Mouse (Mus musculus): ENCODE measurements around the gene Sult2b1. TPM values are rescaled to one million over a fixed set of nuclear protein-coding genes. Genes with fewer than 3 reads are reported as not detected.

Gene Sult2b1
- polyA plus RNA-seq, 1 experiment from 2014 or later = 0.70 TPM

- Histone ChIP-seq H3K27ac (ENCODE audit: low read depth, low read length) (no peak overlapping the region), H3K9me3 (ENCODE audit: control insufficient read depth, low read length) (no peaks in the 10 kb centered on the region), H3K36me3 (ENCODE audit: control insufficient read depth, insufficient read depth, low read length) (no peaks in the 10 kb centered on the region), H3K4me3 (ENCODE audit: low read depth, low read length) (peak overlapping the region; percentile 54), H3K4me2 (peak overlapping the region; percentile 92), H3K9ac (ENCODE audit: low read depth, low read length) (peak overlapping the region; percentile 35), H3K4me1 (replicated peaks; ENCODE audit: control insufficient read depth, insufficient read depth, low read length) (peaks cover 34% of the 10 kb centered on the region), H3K27me3 (replicated peaks; ENCODE audit: control insufficient read depth, insufficient read depth, low read length) (peaks cover 64% of the 10 kb centered on the region)
- WGBS = 2% methylated on average over 59 of the region's 60 CpGs
- ATAC-seq (replicated peaks; ENCODE audit: low FRiP score) = no peak
- no peak for DNase-seq (ENCODE audit: low spot score)
These were observed 13.4 kb upstream of the Sult2b1 start for GRCm38 (mm10) chr7:45797661-45798510.

- 27% methylated on average over 6 of the region's 6 CpGs for WGBS
- peak; percentile 71 for ATAC-seq (replicated peaks; ENCODE audit: low FRiP score)
- H3K9ac ChIP-seq (ENCODE audit: low read depth, low read length) = no peak overlapping the region
- peaks cover 73% of the 10 kb centered on the region for H3K27me3 ChIP-seq (replicated peaks; ENCODE audit: control insufficient read depth, insufficient read depth, low read length)
- H3K4me2 ChIP-seq = peak overlapping the region; percentile 92; the same call in 1 of the 2 replicates
- H3K36me3 ChIP-seq (ENCODE audit: control insufficient read depth, insufficient read depth, low read length) = no peaks in the 10 kb centered on the region
- no peaks in the 10 kb centered on the region for H3K9me3 ChIP-seq (ENCODE audit: control insufficient read depth, low read length)
- no peak overlapping the region for H3K27ac ChIP-seq (ENCODE audit: low read depth, low read length)
- DNase-seq (ENCODE audit: low spot score) = no peak
- H3K4me3 ChIP-seq (ENCODE audit: low read depth, low read length) = 0 out of 2 replicates have a peak overlapping the region, but pooled peaks have one; percentile 54
- H3K4me1 ChIP-seq (replicated peaks; ENCODE audit: control insufficient read depth, insufficient read depth, low read length) = peaks cover 34% of the 10 kb centered on the region
These were observed 12.5 kb upstream of the Sult2b1 start for GRCm38 (mm10) chr7:45796950-45797349.

GRCm38 (mm10) chr7:45794971-45795370 lies 10.5 kb upstream of the Sult2b1 start:
- Histone ChIP-seq H3K4me2 (no peak overlapping the region), H3K4me3 (ENCODE audit: low read depth, low read length) (no peak overlapping the region), H3K4me1 (replicated peaks; ENCODE audit: control insufficient read depth, insufficient read depth, low read length) (peaks cover 22% of the 10 kb centered on the region), H3K9me3 (ENCODE audit: control insufficient read depth, low read length) (no peaks in the 10 kb centered on the region), H3K36me3 (ENCODE audit: control insufficient read depth, insufficient read depth, low read length) (no peaks in the 10 kb centered on the region), H3K27me3 (replicated peaks; ENCODE audit: control insufficient read depth, insufficient read depth, low read length) (peaks cover 77% of the 10 kb centered on the region), H3K27ac (ENCODE audit: low read depth, low read length) (no peak overlapping the region), H3K9ac (ENCODE audit: low read depth, low read length) (no peak overlapping the region)
- DNase-seq (ENCODE audit: low spot score) (no peak), ATAC-seq (replicated peaks; ENCODE audit: low FRiP score) (no peak)
- WGBS = 90% methylated on average over 29 of the region's 29 CpGs

GRCm38 (mm10) chr7:45793969-45794585 lies 9.6 kb upstream of the Sult2b1 start:
- 69% methylated on average over 39 of the region's 44 CpGs for WGBS
- no peak for DNase-seq (ENCODE audit: low spot score)
- Histone ChIP-seq H3K9ac (ENCODE audit: low read depth, low read length) (no peak overlapping the region), H3K4me1 (replicated peaks; ENCODE audit: control insufficient read depth, insufficient read depth, low read length) (peaks cover 22% of the 10 kb centered on the region), H3K27ac (ENCODE audit: low read depth, low read length) (no peak overlapping the region), H3K4me3 (ENCODE audit: low read depth, low read length) (no peak overlapping the region), H3K9me3 (ENCODE audit: control insufficient read depth, low read length) (no peaks in the 10 kb centered on the region), H3K36me3 (ENCODE audit: control insufficient read depth, insufficient read depth, low read length) (no peaks in the 10 kb centered on the region), H3K4me2 (no peak overlapping the region), H3K27me3 (replicated peaks; ENCODE audit: control insufficient read depth, insufficient read depth, low read length) (peaks cover 71% of the 10 kb centered on the region)
- no peak for ATAC-seq (replicated peaks; ENCODE audit: low FRiP score)

GRCm38 (mm10) chr7:45793240-45793639 lies 8.8 kb upstream of the Sult2b1 start:
- WGBS = 66% methylated on average over 24 of the region's 24 CpGs
- Histone ChIP-seq H3K27me3 (replicated peaks; ENCODE audit: control insufficient read depth, insufficient read depth, low read length) (peaks cover 67% of the 10 kb centered on the region), H3K4me1 (replicated peaks; ENCODE audit: control insufficient read depth, insufficient read depth, low read length) (peaks cover 16% of the 10 kb centered on the region), H3K9me3 (ENCODE audit: control insufficient read depth, low read length) (no peaks in the 10 kb centered on the region), H3K27ac (ENCODE audit: low read depth, low read length) (no peak overlapping the region), H3K9ac (ENCODE audit: low read depth, low read length) (no peak overlapping the region), H3K4me2 (no peak overlapping the region), H3K36me3 (ENCODE audit: control insufficient read depth, insufficient read depth, low read length) (no peaks in the 10 kb centered on the region), H3K4me3 (ENCODE audit: low read depth, low read length) (no peak overlapping the region)
- ATAC-seq (replicated peaks; ENCODE audit: low FRiP score) (no peak), DNase-seq (ENCODE audit: low spot score) (no peak)

GRCm38 (mm10) chr7:45791756-45792490 lies 7.5 kb upstream of the Sult2b1 start:
- Histone ChIP-seq H3K27ac (ENCODE audit: low read depth, low read length) (no peak overlapping the region), H3K9ac (ENCODE audit: low read depth, low read length) (no peak overlapping the region), H3K4me2 (no peak overlapping the region), H3K27me3 (replicated peaks; ENCODE audit: control insufficient read depth, insufficient read depth, low read length) (peaks cover 67% of the 10 kb centered on the region), H3K36me3 (ENCODE audit: control insufficient read depth, insufficient read depth, low read length) (no peaks in the 10 kb centered on the region), H3K4me1 (replicated peaks; ENCODE audit: control insufficient read depth, insufficient read depth, low read length) (peaks cover 2% of the 10 kb centered on the region; the same call in 1 of the 2 replicates), H3K4me3 (ENCODE audit: low read depth, low read length) (no peak overlapping the region), H3K9me3 (ENCODE audit: control insufficient read depth, low read length) (no peaks in the 10 kb centered on the region)
- WGBS = 54% methylated on average over 17 of the region's 17 CpGs
- no peak for ATAC-seq (replicated peaks; ENCODE audit: low FRiP score)
- DNase-seq (ENCODE audit: low spot score) = no peak

- Histone ChIP-seq H3K9me3 (ENCODE audit: control insufficient read depth, low read length) (no peaks in the 10 kb centered on the region), H3K4me2 (no peak overlapping the region), H3K36me3 (ENCODE audit: control insufficient read depth, insufficient read depth, low read length) (no peaks in the 10 kb centered on the region), H3K4me3 (ENCODE audit: low read depth, low read length) (no peak overlapping the region), H3K9ac (ENCODE audit: low read depth, low read length) (no peak overlapping the region), H3K27me3 (replicated peaks; ENCODE audit: control insufficient read depth, insufficient read depth, low read length) (peaks cover 73% of the 10 kb centered on the region), H3K27ac (ENCODE audit: low read depth, low read length) (no peak overlapping the region), H3K4me1 (replicated peaks; ENCODE audit: control insufficient read depth, insufficient read depth, low read length) (peaks cover 6% of the 10 kb centered on the region; the same call in 1 of the 2 replicates)
- DNase-seq (ENCODE audit: low spot score) = no peak
- no peak for ATAC-seq (replicated peaks; ENCODE audit: low FRiP score)
- 63% methylated on average over 6 of the region's 6 CpGs for WGBS
These were observed 6.3 kb upstream of the Sult2b1 start for GRCm38 (mm10) chr7:45790721-45791120.

- Histone ChIP-seq H3K4me2 (peak overlapping the region; percentile 24; the same call in 1 of the 2 replicates), H3K27ac (ENCODE audit: low read depth, low read length) (no peak overlapping the region), H3K4me1 (replicated peaks; ENCODE audit: control insufficient read depth, insufficient read depth, low read length) (peaks cover 6% of the 10 kb centered on the region; the same call in 1 of the 2 replicates), H3K36me3 (ENCODE audit: control insufficient read depth, insufficient read depth, low read length) (no peaks in the 10 kb centered on the region), H3K27me3 (replicated peaks; ENCODE audit: control insufficient read depth, insufficient read depth, low read length) (peaks cover 68% of the 10 kb centered on the region), H3K4me3 (ENCODE audit: low read depth, low read length) (no peak overlapping the region), H3K9me3 (ENCODE audit: control insufficient read depth, low read length) (no peaks in the 10 kb centered on the region), H3K9ac (ENCODE audit: low read depth, low read length) (no peak overlapping the region)
- ATAC-seq (replicated peaks; ENCODE audit: low FRiP score) (no peak), DNase-seq (ENCODE audit: low spot score) (no peak)
- WGBS = 67% methylated on average over 22 of the region's 22 CpGs
These were observed 3.2 kb upstream of the Sult2b1 start for GRCm38 (mm10) chr7:45787642-45788041.
